11 mouse cellular contexts compared by ENCODE assay signal in the genomic region with DNA sequence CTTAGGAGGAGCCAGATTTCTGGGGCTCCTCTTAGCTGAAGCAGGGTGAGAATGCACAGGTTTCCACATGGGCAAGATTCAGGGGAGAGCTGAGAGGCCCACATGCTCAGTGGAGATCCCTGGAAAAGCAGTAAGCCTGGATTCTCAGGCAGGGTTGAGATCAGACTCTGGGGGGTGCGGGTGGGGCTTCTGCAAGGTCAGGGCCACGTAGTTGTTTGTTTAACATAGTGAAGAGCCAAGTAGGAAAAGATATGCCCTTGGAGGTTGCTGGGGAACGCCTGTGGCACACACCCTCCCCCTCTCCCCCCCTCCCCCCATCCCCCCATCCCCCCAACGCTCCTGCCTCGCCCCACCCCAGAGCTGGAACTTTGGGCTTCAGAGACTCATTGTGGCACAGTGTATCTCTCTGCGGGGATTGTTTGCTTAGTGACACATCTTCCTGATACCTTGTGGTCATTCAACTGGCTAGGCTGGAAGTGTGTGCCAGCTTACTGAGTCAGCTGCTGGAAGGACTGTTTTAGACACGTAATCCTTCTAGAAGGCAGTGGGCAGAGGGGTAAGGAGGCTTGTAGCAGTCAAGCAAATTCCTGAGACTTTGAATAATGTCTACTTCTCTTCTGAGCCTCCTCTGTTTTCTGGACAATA. TPM values are rescaled to one million over a fixed set of nuclear protein-coding genes. Genes with fewer than 3 reads are reported as not detected.
DNase-seq lines count a peak whose midpoint lies in the region; ATAC-seq and TF ChIP-seq lines count a peak whose summit lies in the region.
"Had no signal": no experiment of that assay in that cellular context is flagged by ENCODE, and none has a peak within 500 bp of the region (broad histone marks: within the 10 kb centered on the region; RNA-seq: fewer than 3 reads in every experiment).

No protein-coding gene starts in this region.

- no peak for TF ChIP-seq EP300 in stomach, postnatal 0 days (optimal IDR thresholded peaks at IDR 0.05)

- no peak overlapping the region for H3K4me3 ChIP-seq in heart, embryonic 13.5 days
- H3K4me3 ChIP-seq in embryonic fibroblast, embryonic 13.5 days (ENCODE audit: insufficient read depth, low read length): no peak overlapping the region
- H3K4me3 ChIP-seq in stomach, postnatal 0 days (ENCODE audit: low read depth, low read length): no peak overlapping the region
- H3K4me3 ChIP-seq: embryonic facial prominence, embryonic 13.5 days; liver, embryonic 12.5 days had no signal

- H3K4me2 ChIP-seq in heart, embryonic 13.5 days: no peak overlapping the region
- H3K4me2 ChIP-seq in stomach, postnatal 0 days (replicated peaks; ENCODE audit: low read depth): no peak overlapping the region
- H3K4me2 ChIP-seq: embryonic facial prominence, embryonic 13.5 days; liver, embryonic 12.5 days had no signal

- no peak for DNase-seq in heart, adult 9 months (ENCODE audit: low spot score in 2 of 2)
- peak; percentile 49 for DNase-seq in ovary, postnatal 36 days (ENCODE audit: low spot score)
- DNase-seq in ovary, postnatal 14 days (ENCODE audit: low spot score): no peak
- DNase-seq in stomach, postnatal 0 days (ENCODE audit: low spot score): peak; percentile 68
- DNase-seq in cerebellum, postnatal 10 days: no peak
- DNase-seq in T-cell, adult 2 months (ENCODE audit: low spot score): no peak

- H3K27me3 ChIP-seq in heart, embryonic 13.5 days (replicated peaks): no peaks in the 10 kb centered on the region
- H3K27me3 ChIP-seq in stomach, postnatal 0 days (ENCODE audit: control insufficient read depth, insufficient read depth, low read length): no peaks in the 10 kb centered on the region
- H3K27me3 ChIP-seq: embryonic facial prominence, embryonic 13.5 days had no signal

- ATAC-seq in heart, embryonic 13.5 days (ENCODE audit: extremely low read depth, insufficient number of reproducible peaks, low FRiP score, low TSS enrichment): peak; percentile 46; the same call in 1 of the 2 replicates
- peak; percentile 96 for ATAC-seq in stomach, postnatal 0 days (ENCODE audit: low FRiP score, low TSS enrichment)
- ATAC-seq: liver, embryonic 12.5 days had no signal

- H3K4me1 ChIP-seq in heart, embryonic 13.5 days: peaks cover 28% of the 10 kb centered on the region
- H3K4me1 ChIP-seq in embryonic fibroblast, embryonic 13.5 days (ENCODE audit: control insufficient read depth, insufficient read depth, low read length): peaks cover 22% of the 10 kb centered on the region
- H3K4me1 ChIP-seq in stomach, postnatal 0 days (replicated peaks; ENCODE audit: control insufficient read depth, insufficient read depth): no peaks in the 10 kb centered on the region; the same call in 1 of the 2 replicates

- no peak for TF ChIP-seq POLR2A in embryonic fibroblast, embryonic 13.5 days (IDR thresholded peaks at IDR 0.05; ENCODE audit: low read depth, low read length)

- H3K9me3 ChIP-seq in heart, embryonic 13.5 days: no peaks in the 10 kb centered on the region
- no peaks in the 10 kb centered on the region for H3K9me3 ChIP-seq in stomach, postnatal 0 days (ENCODE audit: control insufficient read depth, low read length)
- H3K9me3 ChIP-seq: embryonic facial prominence, embryonic 13.5 days; liver, embryonic 12.5 days had no signal

- 0 out of 2 replicates have a peak overlapping the region, but pooled peaks have one; percentile 37 for H3K9ac ChIP-seq in heart, embryonic 13.5 days
- H3K9ac ChIP-seq in stomach, postnatal 0 days (ENCODE audit: low read length): no peak overlapping the region
- H3K9ac ChIP-seq: embryonic facial prominence, embryonic 13.5 days; liver, embryonic 12.5 days had no signal

- no peaks in the 10 kb centered on the region for H3K36me3 ChIP-seq in heart, embryonic 13.5 days
- no peaks in the 10 kb centered on the region for H3K36me3 ChIP-seq in stomach, postnatal 0 days (ENCODE audit: control insufficient read depth, insufficient read depth, low read length)
- H3K36me3 ChIP-seq: embryonic facial prominence, embryonic 13.5 days; liver, embryonic 12.5 days had no signal

- TF ChIP-seq CTCF in embryonic fibroblast, embryonic 13.5 days (IDR thresholded peaks at IDR 0.05; ENCODE audit: borderline replicate concordance, insufficient read depth, low read length): no peak
- no peak for TF ChIP-seq CTCF in stomach, postnatal 0 days (IDR thresholded peaks at IDR 0.05; ENCODE audit: low read depth)

- H3K27ac ChIP-seq in heart, embryonic 13.5 days (replicated peaks): peak overlapping the region; percentile 10; the same call in 1 of the 2 replicates
- H3K27ac ChIP-seq in embryonic fibroblast, embryonic 13.5 days (ENCODE audit: insufficient read depth, low read length): peak overlapping the region; percentile 75
- H3K27ac ChIP-seq in stomach, postnatal 0 days (replicated peaks): no peak overlapping the region
- H3K27ac ChIP-seq: embryonic facial prominence, embryonic 13.5 days; liver, embryonic 12.5 days had no signal

- 34% methylated on average over 7 of the region's 7 CpGs for WGBS in heart, embryonic 13.5 days
- 20% methylated on average over 6 of the region's 7 CpGs for WGBS in stomach, postnatal 0 days

RNA-seq across cellular contexts. Expression of gene Prkca, which starts 21.3 kb away (rescaled TPM):
- 12.0 and 12.9 TPM in 2 replicates for polyA plus RNA-seq in heart, embryonic 13.5 days (2015; fragmentation: Nextera tagmentation; extraction: Ambion mirVana)
- 43.2 and 45.5 TPM in 2 replicates for polyA plus RNA-seq in embryonic fibroblast, embryonic 13.5 days (2011; ENCODE audit: insufficient read length, low read depth, missing spikeins)
- 3.7 and 5.1 TPM in 2 replicates for polyA plus RNA-seq in stomach, postnatal 0 days (2015; fragmentation: Nextera tagmentation; extraction: Ambion mirVana)

RNA-seq across cellular contexts. Expression of gene Apoh, which starts 21.9 kb away (rescaled TPM):
- 1.4 and 4.7 TPM in 2 replicates for polyA plus RNA-seq in heart, embryonic 13.5 days (2015; fragmentation: Nextera tagmentation; extraction: Ambion mirVana)
- not detected in 2 replicates for polyA plus RNA-seq in embryonic fibroblast, embryonic 13.5 days (2011; ENCODE audit: insufficient read length, low read depth, missing spikeins)
- polyA plus RNA-seq in stomach, postnatal 0 days (2015; fragmentation: Nextera tagmentation; extraction: Ambion mirVana): 3.3 and 7.0 TPM in 2 replicates
- polyA plus RNA-seq: neural tube, embryonic 11.5 days had no signal

RNA-seq across cellular contexts. Expression of gene Cep112, which starts 59.9 kb away (rescaled TPM):
- polyA plus RNA-seq in heart, embryonic 13.5 days (2015; fragmentation: Nextera tagmentation; extraction: Ambion mirVana): 6.6 and 6.9 TPM in 2 replicates
- 8.8 and 9.2 TPM in 2 replicates for polyA plus RNA-seq in embryonic fibroblast, embryonic 13.5 days (2011; ENCODE audit: insufficient read length, low read depth, missing spikeins)
- 3.3 and 3.5 TPM in 2 replicates for polyA plus RNA-seq in stomach, postnatal 0 days (2015; fragmentation: Nextera tagmentation; extraction: Ambion mirVana)

Comparison
In these comparisons a context has a peak if more than half of its experiments do, and no peak if none do; other contexts are left out.
1. DNase-seq: peak in ovary, postnatal 36 days (single experiment) and stomach, postnatal 0 days (single experiment); none in heart, adult 9 months (0 of 2), ovary, postnatal 14 days (single experiment), cerebellum, postnatal 10 days (0 of 2) and T-cell, adult 2 months (single experiment).